Mouse (Mus musculus) frontal cortex, postnatal 10 days (tissue): ENCODE data around the gene Ccl9.

ENCODE experiments used
- DNase-seq, 2 experiments: peaks; one replicate each; pipeline ENCODE4 v3.0.0; 2022; ENCODE audit warnings: low spot score in 2 of 2, mixed read lengths in 1 of 2

Ccl9 gene

DNA sequence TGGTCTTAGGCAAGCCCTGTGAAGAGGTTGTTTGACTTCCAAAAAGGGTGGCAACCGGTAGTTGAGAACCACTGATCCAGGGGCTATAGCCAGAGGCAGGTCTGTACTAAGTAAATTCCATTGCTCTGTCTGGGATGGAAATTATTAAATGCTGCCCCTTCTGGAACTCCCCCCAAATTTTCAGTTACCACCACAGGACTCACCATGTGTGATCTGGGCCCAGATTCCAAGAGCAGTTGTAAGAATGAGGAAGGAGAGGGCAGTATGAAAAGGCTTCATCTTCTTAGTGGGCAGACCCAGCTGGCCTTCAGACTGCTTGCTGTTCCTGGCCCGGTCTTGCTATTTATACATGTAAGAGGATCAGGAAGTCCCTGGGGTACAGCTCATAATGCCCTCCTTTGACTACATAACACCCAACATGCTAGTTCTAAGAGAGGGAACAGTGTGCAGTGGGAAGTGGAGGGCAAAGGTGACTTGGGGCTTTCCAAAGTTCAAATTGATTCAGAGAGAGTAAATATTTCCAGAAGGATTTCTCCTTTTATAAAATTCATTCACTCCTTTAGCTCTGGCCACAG is at the start of gene Ccl9:
TSS of gene Ccl9 (minus strand) at position 451 of the 575 bp plus-strand sequence.
- DNase-seq, result no peak

DNA sequence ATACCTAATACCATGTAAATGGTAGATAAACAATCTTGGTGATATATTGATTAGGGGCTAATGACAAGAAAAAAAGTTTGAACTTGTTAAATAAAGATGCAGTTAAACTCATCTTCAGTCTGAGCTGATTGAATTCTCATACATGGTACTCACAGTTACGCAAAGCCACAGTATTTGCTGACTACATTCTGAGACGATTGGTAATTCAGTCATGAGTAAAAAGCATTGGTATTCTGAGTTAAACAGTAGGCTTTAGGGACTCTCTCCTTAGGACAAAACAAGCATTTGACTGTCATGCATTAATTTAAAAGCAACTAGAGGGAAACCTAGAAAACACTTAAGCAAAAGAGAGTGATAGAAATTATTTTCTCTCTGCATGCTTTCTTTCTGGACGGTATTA is 45.1 kb upstream of the Ccl9 start:
- no peak for DNase-seq

DNA sequence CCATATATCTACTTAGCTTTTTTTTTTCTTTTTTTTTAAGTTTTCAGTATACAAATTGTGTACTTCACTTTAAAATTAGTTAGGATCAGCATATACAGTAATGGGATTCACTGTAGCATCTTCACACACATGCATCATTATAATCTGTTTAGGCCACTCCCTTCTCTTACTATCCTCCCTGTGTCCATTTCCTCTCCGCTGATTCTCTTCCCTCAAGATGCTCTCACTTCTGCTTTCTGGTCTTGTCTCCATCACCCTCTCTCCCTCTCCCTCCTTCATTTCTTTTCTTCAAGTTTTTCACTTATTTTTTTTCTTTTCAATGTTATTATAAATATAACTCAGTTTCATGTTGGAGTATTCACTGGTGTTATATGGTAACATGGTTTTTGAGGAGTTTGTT is 40.6 kb upstream of the Ccl9 start:
- no peak for DNase-seq

DNA sequence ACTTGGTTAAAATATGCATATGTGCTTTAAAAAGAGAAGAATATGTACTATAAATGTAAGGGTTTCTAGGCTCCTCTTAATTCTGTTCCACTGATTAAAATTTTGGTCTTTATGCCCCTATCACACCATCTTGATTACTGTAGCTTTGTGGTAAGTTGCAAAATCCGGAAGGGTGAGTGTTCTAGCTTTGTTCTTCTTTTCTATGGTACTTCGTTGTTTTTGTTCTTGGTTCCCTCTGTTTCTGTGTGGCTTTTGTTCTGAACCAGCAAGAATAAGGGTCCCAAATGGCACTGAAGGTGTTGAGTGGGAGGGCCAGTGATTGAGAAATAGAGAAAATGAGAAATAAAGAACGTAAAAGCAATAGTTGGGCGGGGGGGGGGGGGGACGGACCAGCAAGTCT is 39.8 kb upstream of the Ccl9 start:
- DNase-seq, result no peak

DNA sequence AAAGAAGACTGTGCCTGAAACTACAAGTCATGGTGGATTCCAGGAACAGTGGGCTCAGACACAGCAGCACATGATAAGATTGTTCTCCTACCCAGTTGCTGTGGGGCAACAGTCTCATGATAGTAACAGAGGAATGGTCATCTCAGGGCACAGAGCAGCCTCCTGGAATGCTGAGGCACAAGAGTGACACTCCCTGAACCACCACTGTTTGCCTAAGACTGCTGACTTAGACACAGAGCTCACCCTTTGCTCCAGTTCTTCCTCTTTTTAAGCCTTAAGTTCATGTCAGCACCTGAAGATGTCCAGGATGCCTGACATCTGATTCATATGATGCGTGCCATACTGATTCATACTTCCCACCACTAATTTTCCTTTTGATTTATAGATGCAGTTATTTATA is 38.1 kb upstream of the Ccl9 start:
- no peak for DNase-seq

DNA sequence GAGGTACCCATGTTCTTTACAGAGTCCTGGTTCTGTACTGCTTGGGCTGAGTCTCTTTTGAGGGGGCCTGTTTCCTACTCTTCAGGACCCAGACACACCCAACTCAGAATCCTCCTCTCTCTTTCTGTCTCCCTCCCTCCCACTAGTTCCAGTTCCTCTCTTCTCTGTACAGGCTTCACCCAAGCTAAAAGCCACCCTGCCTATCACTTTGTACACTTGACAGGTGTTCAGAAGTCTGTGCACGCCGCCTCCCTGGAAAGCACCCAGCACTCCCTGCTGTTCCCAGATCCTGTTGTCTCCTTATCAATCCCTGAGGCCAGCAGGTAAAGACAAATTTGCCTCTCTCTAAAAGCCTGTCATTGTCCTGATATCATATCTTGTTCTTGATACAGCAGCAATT is 32.5 kb upstream of the Ccl9 start:
- DNase-seq, result no peak

DNA sequence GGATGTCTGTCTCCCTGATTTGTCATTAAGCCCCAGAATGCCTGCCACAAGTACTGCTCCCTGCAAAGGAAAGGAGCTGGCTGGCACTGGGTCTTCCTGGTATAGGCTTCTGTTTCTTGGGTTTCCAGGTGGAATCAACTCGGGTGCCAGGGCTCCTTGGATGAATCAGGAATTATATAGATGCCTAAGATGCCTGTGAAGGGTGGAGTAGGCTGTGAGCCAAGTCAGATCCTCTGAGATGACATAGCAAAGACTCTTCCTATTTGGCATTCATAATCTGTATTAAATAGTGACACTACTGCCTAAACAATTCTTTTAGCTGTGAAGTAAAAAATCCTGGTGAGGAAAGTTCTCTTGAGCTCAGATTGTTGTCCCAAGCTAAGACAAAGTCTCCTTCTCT is 28.0 kb upstream of the Ccl9 start:
- DNase-seq, result no peak

DNA sequence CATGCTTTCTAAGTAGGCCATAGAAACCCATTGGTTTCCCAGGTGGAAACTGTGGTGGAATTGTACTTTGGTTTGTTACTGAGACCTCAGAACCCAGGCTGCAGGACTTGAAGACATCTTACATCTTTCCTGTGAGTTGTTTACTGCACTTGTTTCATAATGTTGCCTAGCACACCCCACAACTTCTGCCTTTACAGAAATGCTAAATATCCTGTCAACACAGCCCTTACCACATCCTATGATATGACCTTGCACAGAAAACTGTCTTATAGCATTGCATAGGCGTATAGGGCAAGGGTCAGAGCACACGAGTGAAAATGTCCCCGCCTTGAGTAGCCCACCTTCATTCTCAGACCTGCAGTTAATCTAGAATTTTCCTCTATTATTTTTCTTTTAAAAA is 27.1 kb upstream of the Ccl9 start:
- DNase-seq, result no peak

DNA sequence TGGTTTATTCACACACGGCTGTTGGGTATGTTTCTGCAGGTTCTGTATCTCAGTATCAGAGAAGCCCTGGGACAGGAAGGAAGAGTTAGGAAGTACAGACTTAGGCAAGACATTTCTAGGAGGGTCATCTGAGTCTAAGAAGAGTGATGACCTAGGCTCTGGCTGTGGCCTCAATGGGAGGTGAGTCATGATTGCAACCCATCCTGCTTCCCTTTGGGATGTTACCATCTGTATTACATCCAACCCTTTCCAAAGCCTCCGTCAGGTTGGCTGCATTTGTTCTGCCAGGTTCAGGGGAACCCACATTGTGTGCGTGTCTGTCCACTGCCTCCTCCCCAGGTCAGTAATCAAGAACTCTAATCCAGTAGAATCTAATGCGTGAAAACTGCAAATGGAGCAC is 26.3 kb upstream of the Ccl9 start:
- DNase-seq, result no peak

DNA sequence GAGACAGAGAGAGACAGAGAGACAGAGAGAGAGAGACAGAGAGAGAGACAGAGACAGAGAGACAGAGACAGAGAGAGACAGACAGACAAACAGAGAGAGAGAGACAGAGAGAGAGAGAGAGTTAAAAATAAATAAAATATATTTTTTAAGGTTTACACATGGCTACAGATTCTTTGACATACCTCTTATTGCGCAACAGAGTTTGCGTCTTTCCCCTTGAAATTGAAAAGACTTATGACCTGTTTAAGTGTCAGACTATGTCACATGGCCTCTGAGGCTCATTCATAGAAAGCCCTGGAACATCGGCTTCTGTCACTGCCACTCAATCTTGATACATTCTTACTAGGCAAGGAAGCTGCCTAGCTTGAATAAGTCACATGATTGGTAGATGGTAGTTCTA is 25.0 kb upstream of the Ccl9 start:
- DNase-seq, result no peak

DNA sequence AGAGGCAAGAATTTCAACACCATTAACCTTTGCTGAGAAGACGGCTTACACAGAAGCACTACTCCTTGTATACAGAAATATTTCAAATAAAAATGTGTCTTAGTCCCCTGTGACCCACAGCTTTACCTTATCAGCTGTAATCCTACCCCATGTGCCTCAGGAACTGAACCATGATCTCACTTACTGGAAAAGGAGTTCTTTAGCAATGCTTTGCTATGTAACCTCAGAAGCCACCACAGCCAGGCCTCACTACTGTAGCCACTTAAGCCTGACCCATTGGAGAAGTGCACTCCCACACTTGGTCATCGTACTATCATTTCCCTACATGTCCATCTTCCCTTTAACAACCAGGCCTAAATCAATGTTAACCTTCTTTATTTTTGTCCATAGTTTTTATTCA is 22.1 kb upstream of the Ccl9 start:
- DNase-seq, result no peak

DNA sequence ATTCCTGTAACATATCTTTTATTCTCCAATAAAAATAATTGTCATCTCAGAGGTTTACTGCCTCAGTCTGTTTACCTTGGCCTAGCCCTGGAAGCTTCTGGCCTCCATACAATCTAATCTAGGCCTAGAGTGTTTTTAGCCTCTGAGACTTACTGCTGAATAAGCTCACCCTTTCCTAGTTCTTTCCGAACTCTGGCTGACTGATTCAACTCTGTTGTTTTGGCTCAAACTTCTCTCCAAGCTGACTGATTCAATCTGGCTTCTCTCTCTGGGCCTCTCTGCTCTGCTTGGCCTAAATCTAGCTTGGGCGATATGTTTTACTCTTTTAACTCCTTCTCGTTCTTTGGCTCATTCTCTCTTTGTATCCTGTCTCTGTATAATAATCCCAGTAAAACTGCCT is 20.6 kb upstream of the Ccl9 start:
- DNase-seq, result no peak

DNA sequence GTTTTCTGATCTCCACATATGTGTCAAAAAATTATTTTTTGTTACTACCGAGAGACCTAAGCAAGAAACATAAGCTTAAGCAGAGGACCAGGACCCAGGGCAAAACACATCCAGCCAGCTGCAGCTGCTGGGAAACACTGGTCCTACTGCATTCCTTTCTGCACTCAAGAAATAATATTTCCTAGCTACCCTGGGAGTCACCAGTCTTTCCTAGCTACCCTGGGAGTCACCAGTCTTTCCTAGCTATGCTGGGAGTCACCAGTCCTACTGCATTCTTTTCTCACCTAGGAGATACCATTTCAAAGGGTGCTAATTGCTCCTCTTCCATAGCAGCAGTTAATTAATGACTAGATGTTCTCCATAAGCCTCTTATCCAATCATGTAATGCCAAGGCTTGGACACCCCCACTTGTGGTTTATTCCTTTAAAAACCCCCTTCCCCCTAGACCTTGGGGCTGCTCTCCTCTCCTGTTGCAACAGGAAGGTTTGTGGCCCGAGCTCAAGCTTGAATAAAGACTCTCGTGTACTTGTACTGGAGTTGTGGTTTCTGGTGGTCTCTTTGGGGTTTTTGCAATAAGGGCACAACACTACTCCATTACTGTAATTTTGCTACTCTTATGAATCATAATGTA is 19.9 kb upstream of the Ccl9 start:
- DNase-seq, result no peak

DNA sequence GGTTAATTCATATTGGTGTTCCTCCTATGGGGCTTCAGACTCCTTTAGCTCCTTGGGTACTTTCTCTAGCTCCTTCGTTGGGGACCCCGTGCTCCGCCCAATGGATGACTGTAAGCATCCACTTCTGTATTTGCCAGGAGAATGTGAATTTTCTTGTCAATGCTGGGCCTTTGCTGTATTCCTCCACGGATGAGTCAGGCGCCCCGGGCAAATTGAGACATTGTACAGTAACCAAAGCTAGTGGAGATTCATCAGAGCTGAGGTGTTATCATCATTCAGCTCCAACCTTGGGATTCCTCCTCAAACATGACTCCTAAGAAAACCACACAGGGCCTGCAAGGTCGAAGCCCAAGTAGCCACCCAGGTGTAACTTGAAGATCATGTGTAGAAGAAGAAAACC is 19.4 kb upstream of the Ccl9 start:
- DNase-seq, result no peak

DNA sequence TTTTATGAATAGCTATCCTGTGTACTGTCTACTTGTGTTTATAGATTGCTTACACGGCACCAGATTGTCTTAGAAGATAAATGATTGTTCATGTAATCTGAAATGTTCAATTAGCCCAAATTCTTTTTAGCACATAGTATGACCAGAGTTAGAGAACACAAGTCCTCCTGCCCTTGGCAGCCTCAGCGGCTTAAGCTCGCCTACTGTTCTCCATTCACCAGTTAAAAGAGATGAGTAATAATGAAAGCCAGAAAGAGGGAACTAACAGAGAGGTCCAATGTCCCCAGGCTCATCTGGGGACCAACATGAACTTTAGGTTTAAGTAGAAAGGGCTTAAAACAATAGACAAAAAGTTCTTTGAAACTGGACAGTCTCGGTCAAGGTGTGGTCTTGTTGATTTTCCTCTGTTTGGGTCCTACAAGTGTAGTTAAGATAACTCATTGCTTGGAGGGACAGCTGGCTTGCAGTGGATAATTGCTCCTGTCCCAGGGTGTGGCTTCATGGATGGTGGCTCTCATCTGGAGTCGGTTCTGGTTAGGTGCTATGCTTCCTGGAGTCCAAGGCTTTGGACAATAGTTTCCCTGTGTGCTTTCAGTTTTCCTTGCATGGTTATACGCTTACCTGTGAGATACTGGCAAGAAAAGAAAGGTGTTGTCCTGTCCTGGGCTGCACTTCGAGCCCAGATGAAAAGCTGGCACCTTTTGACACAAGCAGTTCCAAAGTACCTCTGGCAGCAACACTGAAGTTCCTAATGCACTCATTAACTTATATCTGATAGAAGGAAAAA is 17.4 kb upstream of the Ccl9 start:
- no peak for DNase-seq

DNA sequence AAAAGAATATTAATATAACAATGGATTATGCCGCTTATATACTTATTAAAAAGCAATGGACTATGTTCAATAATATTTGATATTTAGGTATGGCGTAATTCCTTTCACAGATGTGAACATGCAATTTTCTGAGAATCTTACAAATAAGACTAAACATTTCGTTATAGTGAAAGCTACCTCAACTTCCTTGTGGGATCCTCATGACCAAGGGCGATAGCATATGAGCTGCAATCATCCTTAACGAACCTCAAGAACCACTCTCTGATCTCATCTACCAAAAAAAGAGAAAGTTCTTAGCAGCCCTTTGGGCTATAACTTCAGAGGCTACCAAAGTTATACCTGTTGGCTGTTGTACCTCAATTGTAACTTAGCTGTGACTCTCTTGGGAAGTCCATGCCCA is 15.0 kb upstream of the Ccl9 start:
- DNase-seq, result no peak

DNA sequence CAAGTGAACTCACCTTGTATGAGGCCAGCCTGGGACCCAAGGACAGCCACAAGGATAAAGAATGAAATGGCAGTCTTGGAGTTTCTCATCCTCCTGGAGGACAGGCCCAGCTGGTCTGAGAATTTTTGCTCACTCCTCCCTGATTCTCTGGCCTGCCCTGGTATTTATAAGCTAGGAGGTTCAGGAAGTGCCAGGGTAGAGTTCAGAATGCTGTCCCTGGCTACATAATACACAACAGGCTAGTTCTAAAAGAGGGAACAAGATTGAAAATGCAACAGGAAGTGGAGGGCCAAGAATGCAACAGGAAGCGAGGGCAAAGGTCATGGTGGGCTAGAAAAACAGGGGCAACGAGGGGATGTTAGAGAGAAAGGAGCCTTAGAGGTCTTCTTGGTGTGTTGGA is 14.4 kb upstream of the Ccl9 start, which contains the start of gene Ccl6:
TSS of gene Ccl6 (minus strand) at position 235 of the 400 bp plus-strand sequence.
- no peak for DNase-seq

DNA sequence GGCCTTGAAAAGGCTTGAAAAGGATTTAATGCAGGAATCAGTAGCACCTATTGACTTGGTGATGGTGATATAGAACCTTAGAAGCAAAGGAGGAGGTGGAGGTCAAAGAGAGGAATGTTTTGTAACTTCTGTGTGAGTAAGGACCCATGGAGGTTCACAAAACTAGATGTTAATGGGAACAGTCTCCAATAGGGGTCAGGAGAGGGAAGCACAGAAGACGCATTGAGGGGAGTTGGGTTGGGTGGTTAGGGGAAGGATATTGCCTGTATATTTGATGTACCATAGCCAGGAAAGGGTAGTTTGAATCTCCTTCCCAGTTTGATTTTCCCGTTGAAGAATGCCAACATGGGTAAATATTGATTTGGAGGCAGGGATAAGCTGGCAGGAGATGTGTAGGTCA is 5.8 kb upstream of the Ccl9 start:
- DNase-seq, result no peak

DNA sequence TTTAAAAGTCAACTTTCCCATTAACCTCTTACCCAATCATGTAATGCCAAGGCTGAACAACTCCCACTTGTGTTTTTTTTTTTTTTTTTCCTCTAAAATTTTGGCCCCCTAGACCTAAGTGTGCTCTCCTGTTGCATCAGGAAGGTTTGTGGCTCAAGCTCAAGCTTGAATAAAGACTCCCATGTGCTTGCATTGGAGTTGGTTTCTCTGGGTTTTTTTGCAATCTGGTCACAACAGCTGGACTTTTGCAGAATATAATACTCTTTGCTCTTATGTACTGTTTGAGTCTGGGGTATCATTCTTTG is 5.0 kb upstream of the Ccl9 start:
- DNase-seq, result no peak

DNA sequence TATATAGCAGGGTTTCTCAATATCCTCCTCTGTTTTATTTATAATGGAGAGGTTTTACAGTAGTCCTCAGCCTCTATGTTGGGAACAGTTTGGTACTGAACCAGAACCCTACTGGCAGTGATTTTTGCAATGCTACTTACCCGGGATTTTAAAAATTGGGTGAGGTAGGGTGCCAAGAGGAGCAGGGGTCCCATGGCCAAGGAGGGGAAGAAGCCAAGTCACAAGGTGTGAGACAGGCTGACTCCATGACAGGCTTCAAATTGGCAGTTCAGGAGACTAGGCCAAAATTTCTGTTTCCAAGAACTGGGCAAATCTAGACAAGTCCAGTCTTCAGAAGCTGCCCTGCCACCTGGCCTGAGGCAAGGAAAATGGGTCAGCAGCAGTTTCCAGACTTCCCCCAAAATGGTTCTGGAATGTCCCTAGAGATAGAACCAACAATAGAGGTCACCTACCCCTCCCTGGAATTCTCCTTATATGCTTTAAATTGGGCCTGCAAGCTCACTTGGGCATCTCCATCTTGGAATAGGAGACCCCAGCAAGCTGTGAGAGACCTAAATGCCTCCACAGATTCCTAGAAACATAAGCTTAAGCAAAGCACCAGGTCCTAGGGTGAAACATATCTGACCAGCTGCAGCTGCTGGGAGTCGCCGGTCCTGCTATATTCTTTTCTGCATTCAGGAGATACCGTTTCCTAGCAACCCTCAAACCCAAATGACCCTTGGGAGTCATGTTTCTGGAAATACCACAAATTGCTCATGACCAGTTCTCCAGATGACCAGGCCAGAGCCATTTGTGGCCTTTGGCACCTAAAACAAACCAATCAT is 4.4 kb upstream of the Ccl9 start:
- no peak for DNase-seq

DNA sequence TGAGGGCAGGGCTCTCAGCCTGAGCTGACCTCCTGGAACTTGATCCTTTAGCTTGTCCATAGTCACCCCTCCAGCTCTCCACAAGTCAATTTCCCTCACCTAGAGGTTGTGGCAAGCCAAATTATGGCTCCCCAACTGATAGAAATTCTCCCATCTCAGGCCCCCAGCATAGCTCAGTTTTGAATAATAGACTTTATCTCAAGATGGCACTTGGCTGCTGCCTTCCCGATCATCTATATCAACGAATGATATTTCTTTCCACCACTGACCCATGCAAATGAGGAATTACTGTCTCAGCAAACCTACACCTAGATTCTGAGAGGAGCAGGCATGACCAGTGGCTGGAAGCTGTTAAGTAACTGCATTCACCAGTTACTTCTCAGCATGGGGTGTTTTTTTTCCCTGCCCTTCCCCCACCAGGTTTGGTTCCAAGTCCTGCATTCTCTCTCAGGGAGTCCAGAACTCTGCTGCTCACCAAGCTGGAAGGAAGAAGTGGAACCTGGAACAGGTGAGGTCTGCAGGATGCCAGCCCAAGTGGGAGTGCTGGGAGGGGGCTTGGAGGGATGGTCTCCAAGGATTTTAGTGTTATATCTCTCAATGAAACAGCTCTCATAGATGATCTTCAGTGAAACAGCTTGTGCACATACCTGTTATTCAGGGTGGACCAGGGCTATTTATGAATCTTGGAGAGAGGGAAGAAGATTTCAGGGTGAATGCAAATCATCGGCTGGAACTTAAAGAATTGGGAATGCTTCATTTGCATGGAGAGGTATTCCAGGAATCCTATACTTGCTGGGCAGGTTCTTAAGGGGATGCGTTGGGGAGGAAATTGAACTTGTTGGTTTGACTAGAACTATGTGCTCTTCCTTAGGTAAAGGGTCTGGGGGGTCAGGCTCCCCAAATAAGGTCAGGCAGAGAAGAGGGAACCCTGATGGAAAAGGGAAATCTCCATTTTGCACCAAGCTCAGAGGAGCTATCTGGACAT is 3.5 kb upstream of the Ccl9 start:
- DNase-seq, result no peak
